Mouse (Mus musculus) embryonic facial prominence, embryonic 11.5 days (tissue): ENCODE data around the gene Arhgef7. TPM values are rescaled to one million over a fixed set of nuclear protein-coding genes. Genes with fewer than 3 reads are reported as not detected.
A peak's percentile ranks its signal among the peaks of the same experiment; 100 is the strongest.

Source experiments
- ATAC-seq: fragments of 200-750 bp; cut with Nextera tagmentation; replicated peaks from 2 replicates; pipeline ENCODE4 v1.8.0; 2017; ENCODE audit warnings: low read depth; ENCODE audit not compliant: insufficient number of reproducible peaks, low FRiP score, low TSS enrichment
- DNase-seq: peaks from one replicate; pipeline ENCODE4 v3.0.0-alpha.2; 2015; ENCODE audit warnings: low spot score
- H3K27ac ChIP-seq: fragments of 300-500 bp; sonication (generic); replicated peaks from 2 replicates; pipeline ENCODE4 v1.5.1; 2014; ENCODE audit warnings: mild to moderate bottlenecking, low read depth, low read length, control low read depth
- H3K27me3 ChIP-seq: fragments of 300-500 bp; sonication (generic); 2 replicates; pipeline ENCODE4 v1.6.1; 2014; ENCODE audit warnings: mild to moderate bottlenecking, low read length, moderate library complexity, mixed read lengths; ENCODE audit not compliant: control insufficient read depth, insufficient read depth
- H3K36me3 ChIP-seq: fragments of 300-500 bp; sonication (generic); replicated peaks from 2 replicates; pipeline ENCODE4 v1.6.1; 2014; ENCODE audit warnings: low read depth, mild to moderate bottlenecking, low read length, moderate library complexity, mixed read lengths; ENCODE audit not compliant: control insufficient read depth, insufficient read depth
- H3K4me1 ChIP-seq: fragments of 300-500 bp; sonication (generic); 2 replicates; pipeline ENCODE4 v1.6.1; 2014; ENCODE audit warnings: low read length, mixed read lengths; ENCODE audit not compliant: control insufficient read depth, insufficient read depth
- H3K4me2 ChIP-seq: fragments of 300-500 bp; sonication (generic); 2 replicates; pipeline ENCODE4 v1.6.1; 2014; ENCODE audit warnings: low read depth, mild to moderate bottlenecking, control low read depth, low read length, moderate library complexity
- H3K4me3 ChIP-seq: fragments of 300-500 bp; sonication (generic); 2 replicates; pipeline ENCODE4 v1.5.1; 2014; ENCODE audit warnings: low read depth, low read length, control low read depth
- H3K9ac ChIP-seq: fragments of 300-500 bp; sonication (generic); replicated peaks from 2 replicates; pipeline ENCODE4 v1.6.1; 2014; ENCODE audit warnings: mild to moderate bottlenecking, control low read depth, low read length
- H3K9me3 ChIP-seq: fragments of 300-500 bp; sonication (generic); replicated peaks from 2 replicates; pipeline ENCODE4 v1.6.1; 2016; ENCODE audit warnings: mild to moderate bottlenecking, low read length, inconsistent platforms, mixed read lengths; ENCODE audit not compliant: control insufficient read depth
- WGBS: fragments of 180-500 bp; shearing (Covaris S2); extraction: QIAGEN DNeasy Blood & Tissue Kit; methylation state at CpG from one replicate; pipeline ENCODE4 v1.1.7; 2014; 5-methylcytosine and 5-hydroxymethylcytosine counted together
- polyA plus RNA-seq: library from polyadenylated mRNA; unstranded; fragments of >200 nt; fragmentation: Nextera tagmentation; extraction: Ambion mirVana; gene quantifications from 2 replicates; pipeline ENCODE4 v1.2.1, GENCODE M21; 2014

The Arhgef7 gene
- polyA plus RNA-seq, 1 experiment from 2014 or later, result 45.5 TPM

DNA sequence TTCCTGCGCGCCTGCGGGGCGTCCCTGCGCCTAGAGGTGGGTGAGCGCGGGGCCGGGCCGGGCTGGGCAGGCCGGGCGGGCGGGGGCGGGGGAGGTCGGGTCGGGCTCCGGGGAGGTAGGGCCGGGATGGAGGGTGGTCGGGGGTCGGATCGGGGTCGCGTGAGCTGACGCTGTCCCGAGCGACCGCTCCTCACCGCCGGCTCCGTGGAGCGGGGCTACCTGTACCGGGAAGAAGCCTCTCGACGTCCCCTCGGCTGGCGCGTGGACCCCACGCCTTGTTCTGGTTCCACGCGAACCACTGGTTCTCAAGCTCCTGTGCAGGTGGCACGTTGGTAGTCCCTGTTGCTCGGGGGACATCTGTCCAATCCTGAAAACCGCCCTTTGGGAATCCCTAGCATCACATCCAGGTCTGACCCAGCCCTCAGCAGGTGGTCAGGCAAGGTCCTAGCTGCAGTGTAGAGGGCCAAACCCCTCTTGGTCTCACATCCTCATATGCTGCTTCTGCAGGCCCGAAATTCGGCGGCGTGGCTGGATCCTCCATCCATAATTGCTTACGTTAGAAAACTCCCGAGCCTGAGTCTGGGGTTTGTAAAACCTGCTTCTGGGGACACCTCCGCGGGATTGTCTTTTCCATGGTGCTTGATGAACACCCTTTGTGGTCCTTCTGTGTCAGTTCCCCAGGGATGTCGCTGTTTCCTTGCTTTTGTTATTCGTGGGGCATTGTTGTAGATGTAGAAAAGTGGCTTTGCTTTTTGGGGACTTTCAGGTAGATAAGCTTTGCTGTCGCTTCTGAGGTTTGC lies 31.2 kb downstream of the Arhgef7 start:
- Histone ChIP-seq H3K36me3 (no peaks in the 10 kb centered on the region), H3K9ac (peak overlapping the region; percentile 79), H3K27ac (0 out of 2 replicates have a peak overlapping the region, but pooled peaks have one; percentile 62), H3K27me3 (no peaks in the 10 kb centered on the region), H3K4me3 (peak overlapping the region; percentile 94), H3K4me2 (peak overlapping the region; percentile 92), H3K4me1 (no peaks in the 10 kb centered on the region; the same call in 1 of the 2 replicates), H3K9me3 (no peaks in the 10 kb centered on the region)
- ATAC-seq, result peak; percentile 25; the same call in 1 of the 2 replicates
- no peak for DNase-seq
- WGBS, result 2% methylated on average over 41 of the region's 53 CpGs

DNA sequence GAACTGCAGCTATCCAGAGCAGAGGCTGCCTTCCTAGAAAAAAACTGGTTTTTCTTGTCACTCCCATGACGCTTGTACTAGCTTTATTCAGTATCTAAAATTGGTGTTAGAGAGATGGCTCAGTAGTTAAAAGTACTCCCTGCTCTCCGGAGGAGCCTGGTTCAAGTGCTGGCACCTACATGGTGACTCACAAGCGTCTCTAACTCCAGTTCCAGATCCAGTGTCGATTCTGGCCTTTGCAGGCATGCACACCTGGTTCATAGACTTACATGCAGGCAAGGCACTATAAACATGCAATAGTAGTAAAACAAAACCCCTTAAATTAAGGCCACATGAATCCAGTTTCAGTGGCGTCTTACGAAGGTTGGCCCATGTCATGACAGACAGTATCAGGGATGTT lies 34.0 kb downstream of the Arhgef7 start:
- H3K4me1 ChIP-seq, result no peaks in the 10 kb centered on the region; the same call in 1 of the 2 replicates
- ATAC-seq (no peak), DNase-seq (no peak)
- H3K9me3 ChIP-seq, result no peaks in the 10 kb centered on the region
- no peaks in the 10 kb centered on the region for H3K27me3 ChIP-seq
- H3K36me3 ChIP-seq, result no peaks in the 10 kb centered on the region
- no peak overlapping the region for H3K27ac ChIP-seq
- no peak overlapping the region for H3K4me3 ChIP-seq
- no peak overlapping the region for H3K9ac ChIP-seq
- no peak overlapping the region for H3K4me2 ChIP-seq
- 90% methylated on average over 6 of the region's 6 CpGs for WGBS

DNA sequence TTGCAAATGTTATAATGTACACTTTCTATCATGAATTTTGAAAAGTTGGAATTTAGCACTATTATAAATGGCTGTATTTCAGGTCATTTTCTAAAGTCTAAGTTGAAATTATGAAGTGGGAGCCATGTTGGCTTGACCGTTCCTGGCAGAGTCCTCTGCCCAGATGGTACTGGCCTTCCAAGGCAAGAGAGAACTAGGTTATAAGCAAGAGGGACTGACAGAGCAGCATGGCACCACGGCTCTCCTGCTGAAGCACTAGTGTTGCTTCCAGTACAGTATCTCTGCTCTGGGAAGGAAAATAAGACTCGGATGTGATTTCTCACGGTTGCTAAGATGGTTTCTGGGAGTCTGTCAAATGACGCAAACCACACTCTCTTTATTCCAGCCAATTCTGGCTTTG lies 34.5 kb downstream of the Arhgef7 start:
- no peak overlapping the region for H3K4me2 ChIP-seq
- ATAC-seq (no peak), DNase-seq (no peak)
- no peak overlapping the region for H3K9ac ChIP-seq
- no peak overlapping the region for H3K27ac ChIP-seq
- no peaks in the 10 kb centered on the region for H3K36me3 ChIP-seq
- H3K4me3 ChIP-seq, result no peak overlapping the region
- H3K4me1 ChIP-seq, result no peaks in the 10 kb centered on the region; the same call in 1 of the 2 replicates
- no peaks in the 10 kb centered on the region for H3K27me3 ChIP-seq
- WGBS, result 87% methylated on average over 5 of the region's 5 CpGs
- H3K9me3 ChIP-seq, result no peaks in the 10 kb centered on the region

DNA sequence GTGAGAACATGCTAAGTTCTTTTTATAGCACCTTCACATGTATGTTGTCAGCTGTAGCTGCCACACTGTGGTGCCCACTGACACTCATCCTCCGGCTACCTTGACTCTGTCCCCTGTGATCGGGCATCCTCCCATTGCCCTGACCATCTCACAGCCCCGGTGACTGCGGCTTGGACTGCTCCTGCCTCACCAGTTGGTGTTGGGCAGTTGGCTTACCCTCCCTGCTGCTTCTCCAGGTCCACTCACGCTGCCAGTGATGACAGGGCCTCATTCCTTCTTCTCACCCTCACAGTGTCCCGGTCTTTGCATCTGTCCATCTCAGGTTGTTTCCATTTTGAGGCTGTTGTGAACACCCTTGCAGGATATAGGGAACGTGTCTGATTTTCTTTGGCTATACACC lies 35.3 kb downstream of the Arhgef7 start:
- WGBS, result 97% methylated on average over 7 of the region's 7 CpGs
- no peak overlapping the region for H3K9ac ChIP-seq
- no peaks in the 10 kb centered on the region for H3K9me3 ChIP-seq

DNA sequence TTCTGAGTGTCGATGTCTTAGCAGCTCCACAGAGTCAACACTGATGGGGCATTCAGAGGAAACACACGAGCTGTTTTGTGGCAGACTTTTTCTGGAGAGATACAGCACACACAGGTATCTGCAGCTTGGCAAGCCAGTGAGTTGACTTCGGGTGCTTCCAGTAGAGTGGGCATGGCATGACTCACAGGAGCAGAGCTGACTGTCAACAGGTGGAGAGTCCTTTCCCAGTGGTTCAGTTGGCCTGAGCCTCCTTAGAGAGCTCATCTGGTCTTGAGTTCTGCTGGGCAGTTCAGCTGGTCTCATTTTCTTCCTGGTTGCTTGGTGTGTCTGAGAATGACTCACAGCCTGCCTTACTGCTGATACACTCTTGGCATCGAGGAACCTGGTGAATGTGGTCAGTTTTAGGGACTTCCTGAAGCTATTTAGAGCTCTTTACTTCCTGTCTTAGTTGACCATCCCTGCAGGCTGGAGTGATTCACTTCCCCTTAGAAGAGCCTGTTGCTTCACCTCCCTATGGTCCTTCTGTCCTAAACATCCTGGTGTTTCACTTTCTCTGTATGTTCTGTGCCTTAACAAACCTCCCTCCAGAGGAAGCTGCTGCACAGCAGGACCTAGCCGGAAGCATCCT lies 39.8 kb downstream of the Arhgef7 start:
- Histone ChIP-seq H3K9ac (no peak overlapping the region), H3K36me3 (no peaks in the 10 kb centered on the region), H3K9me3 (no peaks in the 10 kb centered on the region), H3K4me1 (no peaks in the 10 kb centered on the region), H3K27ac (no peak overlapping the region), H3K4me3 (no peak overlapping the region), H3K27me3 (no peaks in the 10 kb centered on the region), H3K4me2 (no peak overlapping the region)
- WGBS, result 87% methylated on average over 5 of the region's 5 CpGs
- DNase-seq, result no peak
- no peak for ATAC-seq

More for the DNA sequence above, 35.3 kb downstream of the Arhgef7 start:
- DNase-seq (no peak), ATAC-seq (no peak)
- H3K4me2 ChIP-seq, result no peak overlapping the region
- no peaks in the 10 kb centered on the region for H3K27me3 ChIP-seq
- no peak overlapping the region for H3K4me3 ChIP-seq
- no peak overlapping the region for H3K27ac ChIP-seq
- H3K36me3 ChIP-seq, result no peaks in the 10 kb centered on the region
- no peaks in the 10 kb centered on the region; the same call in 1 of the 2 replicates for H3K4me1 ChIP-seq

DNA sequence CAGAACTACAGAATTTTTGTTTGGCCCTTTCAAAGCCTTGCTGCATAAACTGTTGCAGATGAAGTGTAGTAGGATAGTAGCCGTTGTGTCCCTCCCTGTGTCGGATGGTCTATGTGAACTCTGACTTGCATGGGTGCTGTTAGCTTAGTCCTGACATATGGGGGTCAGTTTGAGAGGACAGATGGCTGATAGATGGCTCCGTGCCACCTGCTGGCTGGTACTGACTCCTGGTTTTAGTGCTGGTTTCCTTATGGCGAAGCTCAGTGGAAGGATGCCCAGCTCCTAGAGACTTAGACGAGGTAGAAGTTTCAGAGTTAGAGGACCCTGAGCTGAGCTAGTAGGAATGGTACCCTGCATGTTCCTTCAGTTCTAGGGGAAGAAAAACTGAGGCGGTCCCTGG lies 42.5 kb downstream of the Arhgef7 start:
- Histone ChIP-seq H3K4me3 (no peak overlapping the region), H3K9ac (no peak overlapping the region), H3K4me1 (peaks cover 2% of the 10 kb centered on the region; the same call in 1 of the 2 replicates), H3K27ac (no peak overlapping the region), H3K4me2 (no peak overlapping the region), H3K27me3 (no peaks in the 10 kb centered on the region), H3K9me3 (no peaks in the 10 kb centered on the region), H3K36me3 (no peaks in the 10 kb centered on the region)
- ATAC-seq (no peak), DNase-seq (no peak)
- 96% methylated on average over 6 of the region's 6 CpGs for WGBS

DNA sequence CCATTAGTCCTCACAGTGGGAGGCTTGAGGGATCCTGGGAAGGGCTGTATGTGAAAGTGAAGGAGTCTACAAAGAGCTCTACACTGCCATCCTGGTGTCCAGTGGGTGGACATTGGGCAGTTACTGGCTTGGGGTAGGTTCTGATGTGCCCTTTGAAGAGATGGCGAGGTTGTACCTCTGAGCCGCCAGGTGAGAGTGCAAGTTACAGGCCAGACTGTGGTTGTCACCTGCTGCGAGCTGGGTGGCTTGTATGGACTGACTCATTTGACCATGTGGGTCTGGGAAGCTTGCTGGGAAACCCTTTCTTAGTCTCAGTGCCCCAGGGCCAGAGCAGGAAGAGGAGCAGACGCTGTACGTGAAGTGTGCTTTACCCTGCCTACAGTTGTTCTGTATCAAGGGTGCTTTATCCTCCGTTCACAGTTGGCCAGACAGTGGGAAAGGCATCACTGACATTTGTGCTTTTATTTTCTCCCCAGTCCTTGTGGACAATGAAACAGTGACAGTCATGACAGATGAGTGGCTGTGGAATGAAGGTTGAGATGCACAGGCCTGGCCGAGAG lies 43.1 kb downstream of the Arhgef7 start:
- H3K36me3 ChIP-seq, result no peaks in the 10 kb centered on the region
- no peak overlapping the region for H3K27ac ChIP-seq
- no peak overlapping the region for H3K4me2 ChIP-seq
- no peak overlapping the region for H3K4me3 ChIP-seq
- peaks cover 2% of the 10 kb centered on the region; the same call in 1 of the 2 replicates for H3K4me1 ChIP-seq
- ATAC-seq (no peak), DNase-seq (no peak)
- no peak overlapping the region for H3K9ac ChIP-seq
- WGBS, result 71% methylated on average over 7 of the region's 7 CpGs
- H3K9me3 ChIP-seq, result no peaks in the 10 kb centered on the region
- no peaks in the 10 kb centered on the region for H3K27me3 ChIP-seq

DNA sequence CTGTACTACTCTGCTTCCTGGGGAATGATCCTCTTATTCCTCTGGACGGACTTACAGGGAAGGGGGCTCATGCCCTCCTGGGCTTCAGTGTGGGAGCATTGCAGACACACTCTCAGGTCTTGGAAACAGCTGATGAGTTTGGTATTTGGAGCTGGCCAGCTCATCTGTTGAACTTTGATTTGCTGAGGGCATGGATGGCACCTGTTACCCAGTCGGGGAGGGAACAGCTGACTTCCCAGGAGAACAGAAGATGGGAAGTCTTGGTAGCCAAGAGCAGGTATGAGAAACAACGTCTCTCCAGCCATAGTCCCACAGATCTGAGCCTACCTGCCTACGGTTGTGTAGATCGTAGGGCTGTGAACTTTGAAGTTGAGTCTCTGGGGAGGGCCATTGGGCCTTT lies 44.1 kb downstream of the Arhgef7 start:
- no peak overlapping the region for H3K4me3 ChIP-seq
- H3K27ac ChIP-seq, result no peak overlapping the region
- peaks cover 2% of the 10 kb centered on the region; the same call in 1 of the 2 replicates for H3K4me1 ChIP-seq
- H3K4me2 ChIP-seq, result no peak overlapping the region
- no peak for DNase-seq
- WGBS, result 93% methylated on average over 5 of the region's 5 CpGs
- no peaks in the 10 kb centered on the region for H3K9me3 ChIP-seq
- H3K27me3 ChIP-seq, result no peaks in the 10 kb centered on the region
- ATAC-seq, result no peak
- H3K36me3 ChIP-seq, result no peaks in the 10 kb centered on the region
- no peak overlapping the region for H3K9ac ChIP-seq
